Mouse (Mus musculus) forebrain, embryonic 14.5 days (tissue): ENCODE results near the gene Cdc42ep5. TPM values are rescaled to one million over a fixed set of nuclear protein-coding genes. Genes with fewer than 3 reads are reported as not detected.

ENCODE experiments used
- ATAC-seq: fragments of 200-750 bp; cut with Nextera tagmentation; 2 replicates; pipeline ENCODE4 v1.8.0; 2017; ENCODE audit warnings: mild to moderate bottlenecking, moderate library complexity
- DNase-seq: peaks from one replicate; pipeline ENCODE4 v3.0.0-alpha.2; 2015; ENCODE audit warnings: low spot score
- H3K27ac ChIP-seq: fragments of 300-500 bp; sonication (generic); 2 replicates; pipeline ENCODE4 v1.5.1; 2014; ENCODE audit warnings: low read depth, mild to moderate bottlenecking, control low read depth, low read length, moderate library complexity
- H3K27me3 ChIP-seq: fragments of 300-500 bp; sonication (generic); replicated peaks from 2 replicates; pipeline ENCODE4 v1.6.1; 2014; ENCODE audit warnings: low read length, control low read depth, mixed read lengths; ENCODE audit not compliant: control insufficient read depth, insufficient read depth
- H3K36me3 ChIP-seq: fragments of 300-500 bp; sonication (generic); 2 replicates; pipeline ENCODE4 v1.6.1; 2014; ENCODE audit warnings: low read length, control low read depth; ENCODE audit not compliant: control insufficient read depth, insufficient read depth
- H3K4me1 ChIP-seq: fragments of 300-500 bp; sonication (generic); 2 replicates; pipeline ENCODE4 v1.6.1; 2014; ENCODE audit warnings: antibody characterized with exemption, low read length, control low read depth; ENCODE audit not compliant: control insufficient read depth, insufficient read depth
- H3K4me2 ChIP-seq: fragments of 300-500 bp; sonication (generic); 2 replicates; pipeline ENCODE4 v1.6.1; 2014; ENCODE audit warnings: mild to moderate bottlenecking, control low read depth, low read length
- H3K4me3 ChIP-seq: fragments of 300-500 bp; sonication (generic); 2 replicates; pipeline ENCODE4 v1.5.1; 2014; ENCODE audit warnings: low read depth, low read length, control low read depth
- H3K9ac ChIP-seq: fragments of 300-500 bp; sonication (generic); 2 replicates; pipeline ENCODE4 v1.6.1; 2014; ENCODE audit warnings: mild to moderate bottlenecking, low read length, control low read depth, moderate library complexity
- H3K9me3 ChIP-seq: fragments of 300-500 bp; sonication (generic); replicated peaks from 2 replicates; pipeline ENCODE4 v1.6.1; 2016; ENCODE audit warnings: low read length, control low read depth, mixed read lengths; ENCODE audit not compliant: control insufficient read depth
- WGBS: fragments of 180-500 bp; shearing (Covaris S2); extraction: QIAGEN DNeasy Blood & Tissue Kit; methylation state at CpG from one replicate; pipeline ENCODE4 v1.1.7; 2014; 5-methylcytosine and 5-hydroxymethylcytosine counted together
- polyA plus RNA-seq: library from polyadenylated mRNA; unstranded; fragments of >200 nt; fragmentation: Nextera tagmentation; extraction: Ambion mirVana; gene quantifications from 2 replicates; pipeline ENCODE4 v1.2.1, GENCODE M21; 2014

The Cdc42ep5 gene
- polyA plus RNA-seq, 1 experiment from 2014 or later: 5.9 TPM

DNA sequence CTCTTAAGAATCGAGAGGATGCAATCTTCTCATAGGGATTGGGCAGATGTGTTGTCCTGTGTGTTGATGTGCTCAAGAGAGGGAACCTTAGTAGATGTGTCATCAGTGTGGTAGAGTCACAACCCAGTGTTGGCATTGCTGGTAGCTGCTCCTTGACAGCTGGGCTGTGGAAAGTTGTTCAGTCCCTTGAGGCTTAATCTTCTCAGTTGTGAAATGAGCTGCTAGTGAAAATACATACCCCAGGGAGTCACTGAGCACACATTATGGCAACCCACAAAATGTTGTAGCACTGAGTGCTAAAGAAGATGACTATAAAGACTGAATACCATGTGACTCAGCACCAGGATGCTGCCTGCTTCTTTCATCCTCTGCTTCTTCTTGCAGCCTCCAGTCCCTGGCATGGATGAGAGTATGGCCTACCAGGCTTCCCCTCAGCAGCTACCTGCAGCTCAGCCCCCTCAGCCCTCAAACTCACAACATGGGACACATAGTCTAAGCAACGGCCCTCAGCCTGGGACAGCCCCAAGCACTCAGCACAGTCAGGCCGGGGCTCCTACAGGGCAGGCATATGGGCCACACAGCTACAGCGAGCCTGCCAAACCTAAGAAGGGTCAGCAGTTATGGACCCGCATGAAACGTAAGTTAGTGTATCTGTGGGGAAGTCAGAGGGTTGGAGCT is 22.9 kb downstream of the Cdc42ep5 start:
- H3K4me1 ChIP-seq: peaks cover 8% of the 10 kb centered on the region
- no peak overlapping the region for H3K4me2 ChIP-seq
- no peak overlapping the region for H3K27ac ChIP-seq
- WGBS: 96% methylated on average over 6 of the region's 6 CpGs
- H3K4me3 ChIP-seq: no peak overlapping the region
- peaks cover 88% of the 10 kb centered on the region for H3K36me3 ChIP-seq
- no peaks in the 10 kb centered on the region for H3K27me3 ChIP-seq
- H3K9me3 ChIP-seq: no peaks in the 10 kb centered on the region
- H3K9ac ChIP-seq: no peak overlapping the region
- no peak for ATAC-seq
- DNase-seq: no peak

DNA sequence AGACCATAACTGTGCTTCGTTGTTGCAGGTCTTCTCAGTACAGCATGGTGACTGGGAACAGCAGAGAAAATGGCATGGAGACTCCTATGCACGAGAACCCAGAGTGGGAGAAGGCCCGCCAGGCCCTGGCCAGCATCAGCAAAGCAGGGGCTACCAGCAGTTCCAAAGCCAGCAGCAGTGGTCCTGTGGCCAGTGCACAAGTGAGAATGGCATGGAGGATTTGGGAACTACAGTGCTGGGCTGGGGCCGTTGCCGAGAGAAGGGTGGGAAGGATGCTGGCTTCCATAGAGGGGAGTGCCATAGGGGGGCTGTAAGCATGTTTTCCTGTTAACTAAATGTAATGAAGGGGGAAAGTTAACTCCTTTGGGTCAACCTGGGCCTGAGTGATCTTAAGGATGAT is 25.3 kb downstream of the Cdc42ep5 start:
- no peaks in the 10 kb centered on the region for H3K27me3 ChIP-seq
- H3K27ac ChIP-seq: no peak overlapping the region
- H3K36me3 ChIP-seq: peaks cover 69% of the 10 kb centered on the region
- no peak overlapping the region for H3K4me2 ChIP-seq
- ATAC-seq (no peak), DNase-seq (no peak)
- H3K4me3 ChIP-seq: no peak overlapping the region
- H3K4me1 ChIP-seq: peaks cover 8% of the 10 kb centered on the region
- no peak overlapping the region for H3K9ac ChIP-seq
- WGBS: 91% methylated on average over 5 of the region's 5 CpGs
- no peaks in the 10 kb centered on the region for H3K9me3 ChIP-seq

DNA sequence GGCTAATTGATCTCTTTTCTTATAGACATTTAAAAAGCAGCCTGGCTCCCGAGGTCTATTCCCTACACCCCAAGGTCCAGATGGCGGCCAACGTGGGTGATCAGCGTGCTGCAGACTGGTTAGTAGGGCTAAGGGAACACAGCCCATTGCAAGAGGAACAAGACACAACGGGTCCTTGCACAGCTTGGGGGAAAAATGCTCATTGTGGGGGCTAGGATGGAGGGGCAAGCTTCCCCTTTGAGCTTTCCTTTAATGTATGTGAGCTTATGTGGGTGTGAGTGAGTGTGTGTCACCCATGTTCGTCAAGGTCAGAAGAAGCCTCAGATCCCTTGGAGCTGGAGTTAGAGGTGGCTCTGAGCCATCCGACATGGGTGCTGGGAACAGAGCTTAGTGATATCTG is 26.0 kb downstream of the Cdc42ep5 start:
- H3K4me3 ChIP-seq: no peak overlapping the region
- 93% methylated on average over 7 of the region's 7 CpGs for WGBS
- ATAC-seq: no peak
- no peak overlapping the region for H3K9ac ChIP-seq
- no peaks in the 10 kb centered on the region for H3K9me3 ChIP-seq
- H3K4me2 ChIP-seq: peak overlapping the region; percentile 89; the same call in 1 of the 2 replicates
- no peak for DNase-seq
- peaks cover 8% of the 10 kb centered on the region for H3K4me1 ChIP-seq
- peaks cover 69% of the 10 kb centered on the region for H3K36me3 ChIP-seq
- no peak overlapping the region for H3K27ac ChIP-seq
- no peaks in the 10 kb centered on the region for H3K27me3 ChIP-seq

DNA sequence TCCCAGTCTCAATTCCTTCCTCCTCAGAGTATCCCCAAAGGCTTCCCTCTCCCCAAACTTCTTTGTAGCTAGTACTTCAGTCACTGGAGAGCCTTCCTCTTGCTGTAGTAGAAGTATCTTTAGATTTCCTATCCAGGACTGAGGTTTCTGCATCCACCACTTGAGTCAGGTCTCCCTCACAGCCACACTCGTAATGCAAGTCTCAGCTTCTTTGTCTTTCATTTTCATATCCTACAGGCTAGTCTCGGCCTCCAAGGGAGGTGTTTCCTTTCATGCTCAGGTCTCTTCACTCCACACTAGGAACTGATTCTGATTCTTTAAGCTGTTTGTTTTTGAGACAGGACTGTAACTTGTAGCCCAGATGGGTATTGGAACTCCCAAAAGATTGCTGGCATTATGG is 26.5 kb downstream of the Cdc42ep5 start:
- Histone ChIP-seq H3K27ac (no peak overlapping the region), H3K36me3 (peaks cover 69% of the 10 kb centered on the region), H3K4me3 (peak overlapping the region; percentile 77), H3K27me3 (no peaks in the 10 kb centered on the region), H3K4me2 (peak overlapping the region; percentile 89), H3K4me1 (peaks cover 8% of the 10 kb centered on the region), H3K9ac (peak overlapping the region; percentile 79), H3K9me3 (no peaks in the 10 kb centered on the region)
- ATAC-seq (no peak), DNase-seq (no peak)
- WGBS: 76% methylated on average over 2 of the region's 2 CpGs

DNA sequence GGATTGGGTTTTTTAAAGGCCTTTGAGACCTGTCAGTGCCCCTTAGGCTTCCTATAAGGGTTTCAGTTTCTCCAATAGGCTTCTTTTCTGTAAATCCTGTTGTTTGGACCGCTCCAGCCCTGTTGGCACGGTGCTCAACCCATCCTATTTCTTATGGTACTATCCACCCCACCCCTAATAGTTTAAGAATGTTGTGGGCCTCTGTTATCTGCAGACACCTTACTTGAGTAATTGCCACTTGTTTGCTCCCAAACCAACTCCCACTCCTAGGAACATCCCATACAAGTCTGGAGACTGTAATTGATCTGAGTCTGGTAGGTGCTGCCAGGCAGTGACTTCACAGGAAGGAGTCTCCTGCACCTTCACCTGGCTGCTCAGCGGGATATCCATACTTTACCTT is 26.9 kb downstream of the Cdc42ep5 start:
- Histone ChIP-seq H3K4me1 (peaks cover 8% of the 10 kb centered on the region), H3K4me3 (peak overlapping the region; percentile 77), H3K27me3 (no peaks in the 10 kb centered on the region), H3K9me3 (no peaks in the 10 kb centered on the region), H3K4me2 (peak overlapping the region; percentile 89), H3K36me3 (peaks cover 69% of the 10 kb centered on the region), H3K27ac (peak overlapping the region; percentile 96; the same call in 1 of the 2 replicates), H3K9ac (peak overlapping the region; percentile 79)
- DNase-seq: no peak
- 46% methylated on average over 3 of the region's 3 CpGs for WGBS
- no peak for ATAC-seq

DNA sequence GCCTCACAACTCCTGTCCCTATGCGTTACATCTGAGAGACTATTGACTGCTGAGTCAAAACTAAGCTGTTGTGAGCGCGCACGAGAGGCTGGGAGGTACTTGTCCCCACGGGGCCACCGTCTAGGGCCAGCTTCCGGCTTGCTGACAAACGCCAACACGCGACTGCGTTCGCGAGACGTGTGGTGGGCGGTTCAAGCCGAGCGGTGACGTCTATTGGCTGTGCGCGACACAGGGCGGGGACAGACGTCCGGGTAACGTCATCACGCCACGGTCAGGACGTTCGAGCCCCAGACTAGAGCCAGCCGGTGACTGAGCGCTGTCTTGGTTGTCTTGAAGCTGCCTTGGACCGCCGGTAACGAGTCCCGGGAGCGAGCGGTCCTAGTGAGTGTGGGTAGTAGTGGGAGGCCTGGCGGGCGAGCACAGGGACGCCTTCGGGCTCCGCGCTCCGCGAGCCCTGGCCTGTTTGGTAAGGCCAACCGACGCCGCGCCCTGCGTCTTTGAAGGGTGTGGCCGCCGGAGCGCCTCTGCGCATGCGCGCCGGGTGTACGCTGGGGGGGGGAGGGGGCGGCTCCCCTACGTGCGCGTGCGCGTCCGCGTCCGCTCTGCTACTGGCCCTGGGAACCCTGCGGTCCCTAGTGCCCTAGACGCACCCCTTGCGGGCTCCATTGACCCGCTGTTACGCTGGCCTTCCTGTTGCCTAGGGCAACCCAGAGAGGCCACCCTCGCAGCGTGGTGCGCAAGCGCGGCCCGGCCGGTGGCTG is 27.7 kb downstream of the Cdc42ep5 start, which contains the start of gene Leng8:
Leng8 (plus strand) TSS at position 269 of the 761 bp plus-strand sequence.
- peak; percentile 99 for DNase-seq
- H3K4me1 ChIP-seq: peaks cover 8% of the 10 kb centered on the region
- H3K4me2 ChIP-seq: peak within 1 kb of the TSS; percentile 89
- peak within 1 kb of the TSS; percentile 79 for H3K9ac ChIP-seq
- H3K4me3 ChIP-seq: peak within 1 kb of the TSS; percentile 77
- peaks cover 69% of the 10 kb centered on the region for H3K36me3 ChIP-seq
- no peaks in the 10 kb centered on the region for H3K9me3 ChIP-seq
- H3K27ac ChIP-seq: peak within 1 kb of the TSS; percentile 96
- peak; percentile 99 for ATAC-seq
- WGBS: under 1% methylated on average over 65 of the region's 78 CpGs
- H3K27me3 ChIP-seq: no peaks in the 10 kb centered on the region

DNA sequence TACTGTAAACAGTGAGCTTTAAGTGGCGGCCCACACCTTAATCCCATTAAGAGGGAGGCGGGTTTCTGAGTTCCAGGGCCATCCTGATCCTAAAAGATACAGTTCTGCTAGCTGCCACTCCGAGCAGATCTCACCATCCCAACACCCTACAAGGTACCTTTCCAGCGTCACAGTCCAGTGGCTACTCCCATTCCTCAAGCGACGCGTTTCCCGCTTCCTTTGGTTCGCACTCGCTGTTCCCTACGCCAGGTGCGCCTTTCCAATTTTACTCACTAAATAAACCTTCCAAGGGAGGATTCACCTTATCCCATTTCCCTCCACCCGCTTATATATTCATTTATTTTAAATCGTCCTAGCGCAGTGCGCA is 28.3 kb downstream of the Cdc42ep5 start:
- Histone ChIP-seq H3K36me3 (peaks cover 67% of the 10 kb centered on the region), H3K4me1 (peaks cover 8% of the 10 kb centered on the region), H3K27ac (peak overlapping the region; percentile 70; the same call in 1 of the 2 replicates), H3K9ac (peak overlapping the region; percentile 79), H3K27me3 (no peaks in the 10 kb centered on the region), H3K4me2 (peak overlapping the region; percentile 89), H3K4me3 (peak overlapping the region; percentile 77), H3K9me3 (no peaks in the 10 kb centered on the region)
- ATAC-seq (peak; percentile 30), DNase-seq (no peak)
- under 1% methylated on average over 16 of the region's 16 CpGs for WGBS

DNA sequence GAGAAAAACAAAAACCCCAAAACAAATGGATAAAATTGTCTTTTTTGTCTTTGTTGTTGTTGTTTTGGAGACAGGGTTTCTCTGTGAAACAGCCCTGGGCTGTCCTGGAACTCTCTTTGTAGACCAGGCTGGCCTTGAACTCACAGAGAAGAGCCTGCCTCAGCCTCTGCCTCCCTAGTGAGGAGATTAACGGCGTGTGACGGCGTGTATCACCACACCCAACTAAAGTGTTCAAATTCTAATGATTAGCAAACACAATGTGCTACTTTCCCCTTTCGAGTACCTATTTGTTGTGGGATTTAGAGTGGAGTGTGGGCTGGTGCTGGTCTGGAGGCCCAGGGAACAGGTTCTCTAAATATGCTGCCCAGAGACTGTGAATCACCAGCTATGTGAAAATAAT is 29.7 kb downstream of the Cdc42ep5 start:
- Histone ChIP-seq H3K27me3 (no peaks in the 10 kb centered on the region), H3K36me3 (peaks cover 60% of the 10 kb centered on the region), H3K4me2 (no peak overlapping the region), H3K9ac (no peak overlapping the region), H3K4me1 (peaks cover 13% of the 10 kb centered on the region), H3K9me3 (no peaks in the 10 kb centered on the region), H3K27ac (no peak overlapping the region), H3K4me3 (no peak overlapping the region)
- 69% methylated on average over 5 of the region's 5 CpGs for WGBS
- DNase-seq (no peak), ATAC-seq (no peak)

DNA sequence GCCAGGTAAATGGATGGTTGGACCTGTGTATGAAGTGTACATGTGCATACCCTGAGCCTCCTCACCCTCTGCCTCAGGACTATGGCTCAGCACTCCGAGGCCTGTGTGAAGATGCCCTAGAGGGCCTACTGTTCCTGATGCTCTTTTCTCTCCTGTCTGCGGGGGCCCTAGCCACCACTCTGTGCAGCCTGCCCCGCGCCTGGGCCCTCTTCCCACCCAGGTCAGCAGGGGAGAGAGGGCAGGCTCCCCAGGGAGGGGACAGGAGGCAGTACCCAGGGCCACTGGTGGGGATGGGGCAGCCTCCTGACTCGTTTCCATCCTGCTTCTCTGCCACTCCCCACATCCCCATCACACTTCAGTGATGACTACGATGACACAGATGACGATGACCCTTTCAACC is 31.7 kb downstream of the Cdc42ep5 start:
- Histone ChIP-seq H3K27ac (no peak overlapping the region), H3K36me3 (peaks cover 60% of the 10 kb centered on the region), H3K9me3 (no peaks in the 10 kb centered on the region), H3K4me2 (no peak overlapping the region), H3K4me1 (peaks cover 9% of the 10 kb centered on the region), H3K4me3 (no peak overlapping the region), H3K27me3 (no peaks in the 10 kb centered on the region), H3K9ac (no peak overlapping the region)
- ATAC-seq (no peak), DNase-seq (no peak)
- WGBS: 77% methylated on average over 7 of the region's 7 CpGs
